Mouse (Mus musculus) erythroblast, embryonic 14.5 days (primary cell): ENCODE measurements around the gene Adh7.

ENCODE experiments used
- GATA1 ChIP-seq: IDR thresholded peaks from 2 replicates; pipeline ENCODE4 v1.6.1; 2012; ENCODE audit warnings: low read length, inconsistent platforms, mixed read lengths
- TAL1 ChIP-seq: IDR thresholded peaks from 3 replicates; pipeline ENCODE4 v1.6.1; 2012; ENCODE audit warnings: low read length, inconsistent platforms, mixed read lengths

- no peak for TF ChIP-seq GATA1
- TF ChIP-seq TAL1: no peak
Observed at GRCm38 (mm10) chr3:138273080-138273479, 55.5 kb downstream of the Adh7 start.
